In the genomic region with DNA sequence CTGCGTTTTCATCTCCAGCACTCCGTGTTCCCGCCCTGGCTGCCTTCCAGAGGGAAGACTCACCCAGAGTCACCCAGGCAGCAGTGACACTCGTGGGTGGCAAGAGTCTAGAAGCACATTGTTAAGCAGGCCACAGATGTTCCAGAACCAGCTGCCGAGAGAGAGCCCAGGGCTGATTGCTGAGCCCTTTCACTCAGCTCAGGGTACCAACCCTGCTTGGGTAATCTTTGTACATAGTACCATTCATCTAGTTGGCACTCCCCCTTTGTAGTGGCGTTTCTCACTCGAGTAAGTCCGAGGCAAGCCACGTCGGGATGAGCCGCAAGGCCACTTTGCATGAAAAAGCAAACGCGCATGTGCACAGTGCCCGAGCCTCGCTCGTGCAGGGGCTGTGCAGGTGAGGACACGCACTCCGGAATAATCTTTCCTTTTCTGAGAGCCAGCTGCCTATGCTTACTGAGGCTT, we compare ENCODE assay signal across 8 mouse cellular contexts.
DNase-seq lines count a peak whose midpoint lies in the region; ATAC-seq and TF ChIP-seq lines count a peak whose summit lies in the region.

No protein-coding gene starts in this region.

- intact Hi-C loops in left cerebral cortex, postnatal 14 days (cut with DNase I), result no loop called here

- H3K9ac ChIP-seq in heart, embryonic 16.5 days (ENCODE audit: low read length), result peak overlapping the region; percentile 20; the same call in 1 of the 2 replicates
- H3K9ac ChIP-seq in midbrain, embryonic 11.5 days (ENCODE audit: low read length), result no peak overlapping the region

- peak overlapping the region; percentile 42 for H3K4me3 ChIP-seq in heart, embryonic 16.5 days (ENCODE audit: low read length)
- peak overlapping the region; percentile 15 for H3K4me3 ChIP-seq in midbrain, embryonic 11.5 days (ENCODE audit: low read depth, low read length)
- H3K4me3 ChIP-seq in testis, adult 2 months (ENCODE audit: control insufficient read depth, low read depth, low read length), result peak overlapping the region; percentile 13

- 33% methylated on average over 18 of the region's 18 CpGs for WGBS in heart, embryonic 16.5 days
- 31% methylated on average over 18 of the region's 18 CpGs for WGBS in midbrain, embryonic 11.5 days

- H3K36me3 ChIP-seq in heart, embryonic 16.5 days (ENCODE audit: control insufficient read depth, insufficient read depth), result no peaks in the 10 kb centered on the region
- H3K36me3 ChIP-seq in midbrain, embryonic 11.5 days (ENCODE audit: control insufficient read depth, insufficient read depth, low read length), result no peaks in the 10 kb centered on the region
- no peaks in the 10 kb centered on the region for H3K36me3 ChIP-seq in testis, adult 2 months (ENCODE audit: control insufficient read depth, insufficient read depth, low read length)

- no peaks in the 10 kb centered on the region for H3K27me3 ChIP-seq in heart, embryonic 16.5 days (ENCODE audit: control insufficient read depth, insufficient read depth, low read length)
- H3K27me3 ChIP-seq in midbrain, embryonic 11.5 days (ENCODE audit: control insufficient read depth, insufficient read depth, low read length), result no peaks in the 10 kb centered on the region
- H3K27me3 ChIP-seq in testis, adult 2 months (ENCODE audit: control insufficient read depth, insufficient read depth, low read length), result no peaks in the 10 kb centered on the region

- TF ChIP-seq POLR2A in testis, adult 2 months (IDR thresholded peaks at IDR 0.05; ENCODE audit: control insufficient read depth, low read depth, low read length), result 0 out of 2 replicates have a peak, but pooled peaks have one; percentile 17

- peak; percentile 80 for ATAC-seq in frontal cortex, adult (ENCODE audit: low TSS enrichment)
- ATAC-seq in heart, embryonic 16.5 days (replicated peaks; ENCODE audit: extremely low read depth, insufficient read depth, low FRiP score), result no peak; the same call in 1 of the 2 replicates
- peak; percentile 70 for ATAC-seq in midbrain, embryonic 11.5 days (ENCODE audit: low FRiP score)
- no peak for ATAC-seq in inflammation-experienced regulatory T-cells, adult 6 months

- H3K9me3 ChIP-seq in heart, embryonic 16.5 days (replicated peaks; ENCODE audit: control insufficient read depth, low read length), result no peaks in the 10 kb centered on the region
- H3K9me3 ChIP-seq in midbrain, embryonic 11.5 days (ENCODE audit: control insufficient read depth, low read length), result no peaks in the 10 kb centered on the region

- peaks cover 12% of the 10 kb centered on the region for H3K4me1 ChIP-seq in heart, embryonic 16.5 days (ENCODE audit: control insufficient read depth, insufficient read depth, low read length)
- H3K4me1 ChIP-seq in midbrain, embryonic 11.5 days (ENCODE audit: control insufficient read depth, insufficient read depth, low read length), result peaks cover 26% of the 10 kb centered on the region
- peaks cover 4% of the 10 kb centered on the region for H3K4me1 ChIP-seq in testis, adult 2 months (ENCODE audit: control insufficient read depth, insufficient read depth, low read length)

- DNase-seq in frontal cortex, postnatal 10 days (ENCODE audit: low spot score in 2 of 2), result no peak
- peak; percentile 41 for DNase-seq in adrenal gland, postnatal 25 days
- peak; percentile 19 to 66 for DNase-seq in left cerebral cortex, postnatal 14 days (ENCODE audit: low spot score in 2 of 2)
- DNase-seq in midbrain, embryonic 11.5 days (ENCODE audit: low spot score, missing footprints), result peak; percentile 89

- peak overlapping the region; percentile 60 for H3K27ac ChIP-seq in heart, embryonic 16.5 days (ENCODE audit: low read length)
- H3K27ac ChIP-seq in midbrain, embryonic 11.5 days (ENCODE audit: low read depth, low read length), result peak overlapping the region; percentile 32; the same call in 1 of the 2 replicates
- no peak overlapping the region for H3K27ac ChIP-seq in testis, adult 2 months (ENCODE audit: control insufficient read depth, insufficient read depth, low read depth, low read length)

- no peak for TF ChIP-seq CTCF in testis, adult 2 months (IDR thresholded peaks at IDR 0.05; ENCODE audit: control insufficient read depth, insufficient read depth, insufficient replicate concordance, low read depth, low read length)

- peak overlapping the region; percentile 61 for H3K4me2 ChIP-seq in heart, embryonic 16.5 days (ENCODE audit: low read depth, low read length)
- H3K4me2 ChIP-seq in midbrain, embryonic 11.5 days, result peak overlapping the region; percentile 45

Comparison
In these comparisons a context has a peak if more than half of its experiments do, and no peak if none do; other contexts are left out.
1. ATAC-seq: peak in frontal cortex, adult (single experiment) and midbrain, embryonic 11.5 days (single experiment); none in heart, embryonic 16.5 days (single experiment) and inflammation-experienced regulatory T-cells, adult 6 months (single experiment).
2. DNase-seq: peak in adrenal gland, postnatal 25 days (single experiment), left cerebral cortex, postnatal 14 days (2 of 2) and midbrain, embryonic 11.5 days (single experiment); none in frontal cortex, postnatal 10 days (0 of 2).
3. Peak in every context shown above with its lines, with median percentiles within 50 percentile points of each other: H3K4me3 ChIP-seq.